Mouse (Mus musculus): ENCODE measurements at regions not wholly inside any gene's neighbourhood (a gene's known extent, or its start where the extent isn't known, plus 50 kb on each side); places are given as distances from the start of the nearest gene placed in this dataset.

DNA sequence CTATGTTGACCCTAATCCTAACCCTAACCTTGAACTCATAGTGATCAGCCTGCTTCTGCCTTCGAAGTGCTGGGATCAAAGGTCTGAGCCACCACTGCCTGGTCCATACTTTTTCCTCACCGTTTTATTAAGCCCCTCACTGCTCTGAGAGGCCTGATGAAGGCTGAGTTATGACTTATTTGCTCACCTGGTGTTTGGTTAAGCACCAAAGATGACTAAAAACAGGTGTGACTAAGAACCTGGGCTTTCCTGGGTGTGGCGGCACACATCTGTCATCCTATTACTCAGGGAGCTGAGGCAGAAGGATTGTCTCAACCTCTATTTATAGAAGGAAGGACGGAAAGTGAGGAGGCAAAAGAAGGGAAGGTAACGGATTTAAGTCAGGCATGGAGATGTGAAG lies 137.5 kb upstream of the Max start:
- TF ChIP-seq GATA1 (IDR thresholded peaks at IDR 0.05; ENCODE audit: low read length) (no peak), TAL1 (IDR thresholded peaks at IDR 0.05; ENCODE audit: low read length) (no peak)

All from erythroblast, embryonic 14.5 days (primary cell).